Mouse (Mus musculus) gastrocnemius, adult 18-20 months (tissue): ENCODE data around the gene Ttl. TPM values are rescaled to one million over a fixed set of nuclear protein-coding genes. Genes with fewer than 3 reads are reported as not detected.

Experiments
- total RNA-seq, 2 experiments: library from RNA; stranded (reverse); gene quantifications; 2 replicates each; pipeline ENCODE4 v1.2.3; 2021

Gene Ttl
- total RNA-seq, 2 experiments from 2014 or later = 6.1 to 8.6 TPM

Other genes with a start within 250 kb of the Ttl start
- 10 to 100 TPM; 13.3 to 14.9 TPM for gene Tmem87b, start 247.8 kb upstream of the Ttl start, total RNA-seq
- gene Fbln7, start 203.0 kb upstream of the Ttl start, total RNA-seq = 1 to 10 TPM; 2.0 to 3.1 TPM
- gene Zc3h8, start 121.9 kb upstream of the Ttl start, total RNA-seq = 1 to 10 TPM; 8.4 to 8.9 TPM
- 1 to 10 TPM; 7.2 to 7.6 TPM for gene Zc3h6, start 98.5 kb upstream of the Ttl start, total RNA-seq
- 10 to 100 TPM; 15.2 to 15.5 TPM for gene Gm10762, start 98.2 kb upstream of the Ttl start, total RNA-seq
- gene Vinac1, start 17.8 kb upstream of the Ttl start, total RNA-seq = not detected
- 10 to 100 TPM in 1 of 2 experiments, 1 to 10 TPM in 1; 9.9 to 10.3 TPM for gene Polr1b, start 35.1 kb downstream of the Ttl start, total RNA-seq
- gene Chchd5, start 63.8 kb downstream of the Ttl start, total RNA-seq = 10 to 100 TPM in 1 of 2 experiments, 1 to 10 TPM in 1; 7.1 to 12.5 TPM
- 10 to 100 TPM; 11.3 to 21.8 TPM for gene Slc20a1, start 132.8 kb downstream of the Ttl start, total RNA-seq
- gene Ckap2l, start 231.3 kb downstream of the Ttl start, total RNA-seq = not detected
- not detected for gene Il1a, start 244.0 kb downstream of the Ttl start, total RNA-seq